Mouse (Mus musculus) intestine, embryonic 14.5 days (tissue): ENCODE data around the gene Nebl. TPM values are rescaled to one million over a fixed set of nuclear protein-coding genes. Genes with fewer than 3 reads are reported as not detected.

ENCODE experiments used
- ATAC-seq: fragments of 200-750 bp; cut with Nextera tagmentation; replicated peaks from 2 replicates; pipeline ENCODE4 v1.8.0; 2017; ENCODE audit warnings: low read depth, moderate number of reproducible peaks, moderate TSS enrichment, moderate library complexity; ENCODE audit not compliant: low FRiP score, low TSS enrichment
- DNase-seq: peaks from one replicate; pipeline ENCODE4 v3.0.0-alpha.2; 2018; ENCODE audit warnings: low spot score
- H3K27ac ChIP-seq: fragments of 300-500 bp; sonication (generic); 2 replicates; pipeline ENCODE4 v1.5.1; 2014; ENCODE audit warnings: low read depth, mild to moderate bottlenecking, control low read depth
- H3K27me3 ChIP-seq: fragments of 300-500 bp; sonication (generic); replicated peaks from 2 replicates; pipeline ENCODE4 v1.6.1; 2014; ENCODE audit warnings: low read length, control low read depth; ENCODE audit not compliant: control insufficient read depth, insufficient read depth
- H3K36me3 ChIP-seq: fragments of 300-500 bp; sonication (generic); 2 replicates; pipeline ENCODE4 v1.6.1; 2014; ENCODE audit warnings: low read length, control low read depth; ENCODE audit not compliant: control insufficient read depth, insufficient read depth
- H3K4me1 ChIP-seq: fragments of 300-500 bp; sonication (generic); replicated peaks from 2 replicates; pipeline ENCODE4 v1.6.1; 2014; ENCODE audit warnings: low read length, control low read depth, mixed read lengths; ENCODE audit not compliant: control insufficient read depth, insufficient read depth
- H3K4me2 ChIP-seq: fragments of 300-500 bp; sonication (generic); 2 replicates; pipeline ENCODE4 v1.6.1; 2014; ENCODE audit warnings: low read length
- H3K4me3 ChIP-seq: fragments of 300-500 bp; sonication (generic); 2 replicates; pipeline ENCODE4 v1.5.1; 2014; ENCODE audit warnings: low read depth, low read length, control low read depth, mixed read lengths
- H3K9ac ChIP-seq: fragments of 300-500 bp; sonication (generic); 2 replicates; pipeline ENCODE4 v1.6.1; 2014; ENCODE audit warnings: mild to moderate bottlenecking, low read length
- H3K9me3 ChIP-seq: fragments of 300-500 bp; sonication (generic); 2 replicates; pipeline ENCODE4 v1.6.1; 2016; ENCODE audit warnings: low read length, control low read depth; ENCODE audit not compliant: control insufficient read depth
- WGBS: fragments of 180-500 bp; shearing (Covaris S2); extraction: QIAGEN DNeasy Blood & Tissue Kit; methylation state at CpG from one replicate; pipeline ENCODE4 v1.1.7; 2014; 5-methylcytosine and 5-hydroxymethylcytosine counted together
- polyA plus RNA-seq: library from polyadenylated mRNA; unstranded; fragments of >200 nt; fragmentation: Nextera tagmentation; extraction: Ambion mirVana; gene quantifications from 2 replicates; pipeline ENCODE4 v1.2.1, GENCODE M21; 2014

The Nebl gene
- polyA plus RNA-seq, 1 experiment from 2014 or later, result 0.99 TPM

DNA sequence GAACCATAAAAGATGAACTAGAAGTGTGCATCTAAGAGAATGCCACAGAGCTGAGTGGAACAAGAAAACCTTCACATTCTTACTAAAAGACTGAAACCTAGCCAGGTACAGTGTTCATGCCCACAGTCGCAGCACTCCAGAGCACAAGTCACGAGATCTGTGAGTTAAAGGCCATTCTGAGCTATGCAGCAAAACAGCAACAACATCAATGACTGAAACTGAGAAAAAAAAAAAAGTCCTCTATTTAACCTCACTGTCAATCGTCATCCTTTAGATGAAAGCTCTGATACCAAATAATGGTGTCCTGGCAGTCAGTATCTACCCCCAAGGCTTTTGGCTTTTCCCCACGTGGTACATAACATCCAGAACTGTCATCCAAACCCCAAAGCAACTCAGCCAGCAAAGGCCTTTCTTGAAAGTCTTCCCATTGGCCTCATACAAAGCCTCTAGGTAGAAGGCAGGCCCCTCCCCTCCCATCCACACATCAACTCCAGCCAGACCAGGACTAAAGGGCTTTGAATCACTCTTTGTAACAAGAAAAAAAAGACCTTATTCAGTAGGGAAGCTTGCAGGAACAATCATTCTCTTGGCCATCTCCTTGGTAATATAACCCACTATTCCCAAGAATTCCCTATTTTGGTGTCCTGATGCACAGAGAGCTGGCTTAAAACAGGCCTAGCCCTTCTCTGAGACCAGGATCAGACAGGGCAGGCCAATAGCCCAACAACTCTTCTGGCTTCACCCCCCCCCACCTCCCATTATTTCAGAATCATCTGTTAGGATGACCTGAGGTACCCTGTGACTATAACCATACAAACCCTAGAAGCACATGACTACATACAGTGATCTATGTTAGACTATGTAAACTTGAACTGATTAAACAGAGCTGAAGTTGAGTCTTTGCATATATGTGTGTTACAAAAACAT is 32.8 kb downstream of the Nebl start:
- 71% methylated on average over 4 of the region's 4 CpGs for WGBS
- no peak for ATAC-seq
- no peak overlapping the region for H3K27ac ChIP-seq

DNA sequence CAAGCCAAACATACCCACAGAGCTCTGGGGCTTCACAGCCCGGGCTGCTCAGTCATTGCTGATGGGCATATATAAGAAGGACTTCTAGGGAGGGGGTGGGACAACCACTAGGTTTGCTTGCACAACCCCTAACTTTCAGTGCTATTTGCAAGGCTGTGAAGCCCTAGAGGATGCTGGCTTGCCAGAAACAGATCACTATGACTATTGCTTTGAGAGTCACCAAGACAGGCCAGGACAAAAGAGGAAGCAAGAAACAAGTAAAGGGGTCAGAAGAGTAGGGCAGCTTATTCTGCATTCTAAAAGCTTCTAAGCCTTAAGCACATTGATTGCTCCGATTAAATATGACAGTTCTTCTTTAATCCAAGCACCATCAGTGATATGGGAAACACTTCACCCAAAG is 38.3 kb downstream of the Nebl start:
- DNase-seq, result no peak
- H3K36me3 ChIP-seq, result no peaks in the 10 kb centered on the region
- no peaks in the 10 kb centered on the region for H3K4me1 ChIP-seq
- no peaks in the 10 kb centered on the region for H3K9me3 ChIP-seq
- H3K9ac ChIP-seq, result no peak overlapping the region
- H3K27me3 ChIP-seq, result no peaks in the 10 kb centered on the region
- no peak for ATAC-seq
- no peak overlapping the region for H3K4me3 ChIP-seq
- WGBS, result 80% methylated on average over 2 of the region's 2 CpGs
- no peak overlapping the region for H3K4me2 ChIP-seq
- H3K27ac ChIP-seq, result no peak overlapping the region

More for the DNA sequence above, 32.8 kb downstream of the Nebl start:
- no peaks in the 10 kb centered on the region for H3K27me3 ChIP-seq
- H3K4me2 ChIP-seq, result no peak overlapping the region
- no peaks in the 10 kb centered on the region for H3K4me1 ChIP-seq
- H3K9ac ChIP-seq, result no peak overlapping the region
- no peak for DNase-seq
- H3K36me3 ChIP-seq, result no peaks in the 10 kb centered on the region
- no peak overlapping the region for H3K4me3 ChIP-seq
- no peaks in the 10 kb centered on the region for H3K9me3 ChIP-seq

DNA sequence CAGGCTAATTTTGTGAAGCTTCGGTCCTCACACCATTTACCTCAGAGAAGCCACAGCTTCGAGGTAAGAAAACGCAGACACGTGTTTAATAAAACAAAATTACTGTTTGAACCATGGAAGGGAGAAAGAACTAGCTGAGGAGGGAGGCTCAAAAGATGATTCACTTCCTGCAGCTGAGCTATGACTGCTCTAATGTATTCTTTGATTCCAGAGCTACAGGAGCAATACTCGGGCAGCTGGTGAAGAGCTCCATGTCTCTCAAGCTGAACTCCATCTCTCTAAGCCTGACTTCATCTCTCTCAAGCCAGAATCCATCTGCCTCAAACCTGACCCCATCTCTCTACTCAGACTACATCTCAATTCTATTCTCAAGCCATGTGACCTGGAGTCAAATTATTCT is 41.0 kb downstream of the Nebl start:
- Histone ChIP-seq H3K4me2 (no peak overlapping the region), H3K9me3 (no peaks in the 10 kb centered on the region), H3K36me3 (no peaks in the 10 kb centered on the region), H3K9ac (no peak overlapping the region), H3K27ac (no peak overlapping the region), H3K27me3 (no peaks in the 10 kb centered on the region), H3K4me3 (no peak overlapping the region), H3K4me1 (no peaks in the 10 kb centered on the region)
- DNase-seq, result no peak
- 73% methylated on average over 5 of the region's 5 CpGs for WGBS
- no peak for ATAC-seq

DNA sequence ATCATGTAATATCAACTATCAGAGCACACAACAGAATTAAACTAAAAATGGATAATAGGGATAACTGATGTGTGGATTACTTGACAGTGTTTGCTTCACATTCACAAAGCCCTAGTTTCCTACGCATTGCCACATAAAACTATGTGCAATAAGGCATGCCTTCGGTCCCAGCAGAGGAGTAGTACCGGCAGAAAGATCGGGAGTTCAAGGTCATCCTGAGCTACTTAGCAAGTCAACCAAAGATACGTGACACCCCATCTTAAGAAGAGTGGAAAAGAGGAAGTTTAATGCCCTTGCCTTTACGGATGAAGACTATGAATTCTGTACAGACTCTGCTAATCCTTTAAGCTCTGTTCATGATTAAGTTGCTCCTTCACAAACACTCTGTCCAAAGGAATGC is 44.1 kb downstream of the Nebl start:
- H3K9ac ChIP-seq, result no peak overlapping the region
- no peaks in the 10 kb centered on the region for H3K9me3 ChIP-seq
- no peak for ATAC-seq
- no peak overlapping the region for H3K4me3 ChIP-seq
- no peak for DNase-seq
- H3K4me1 ChIP-seq, result no peaks in the 10 kb centered on the region
- no peaks in the 10 kb centered on the region for H3K27me3 ChIP-seq
- H3K36me3 ChIP-seq, result no peaks in the 10 kb centered on the region
- 86% methylated on average over 6 of the region's 6 CpGs for WGBS
- no peak overlapping the region for H3K4me2 ChIP-seq
- H3K27ac ChIP-seq, result no peak overlapping the region

DNA sequence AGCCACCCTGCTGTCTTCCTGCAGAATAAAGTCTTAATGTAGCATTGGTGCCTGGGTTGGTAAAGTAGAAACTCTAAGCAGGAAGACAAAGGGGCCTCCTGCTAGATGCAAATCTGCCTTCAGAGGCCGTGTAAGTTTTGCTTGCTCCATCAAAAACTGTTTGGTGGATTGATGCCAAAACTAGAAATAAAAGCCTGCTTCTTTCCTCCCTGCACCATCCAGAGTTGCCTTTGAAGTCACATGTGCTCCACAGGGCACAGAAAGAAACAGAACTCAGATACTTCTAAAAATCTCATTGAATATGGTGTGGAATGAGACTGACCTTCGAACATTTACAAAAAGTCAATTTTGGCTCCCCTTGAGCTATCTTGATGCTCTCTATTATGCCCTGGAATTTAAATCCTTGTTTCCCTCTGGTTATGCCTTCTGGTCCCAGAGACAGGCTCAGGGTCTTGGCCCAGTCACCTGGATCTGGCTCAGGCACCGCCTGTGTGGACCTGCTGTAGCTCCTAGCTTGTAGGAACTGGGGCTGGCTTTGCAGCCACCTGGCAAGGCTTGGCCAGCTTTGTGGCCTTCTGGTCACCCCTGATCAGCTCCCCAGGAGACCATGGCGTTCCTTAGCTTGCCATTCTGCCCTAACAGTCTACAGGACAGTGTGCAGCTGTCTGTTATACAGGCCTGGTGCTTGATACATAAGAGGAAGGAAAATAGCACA is 47.8 kb downstream of the Nebl start:
- H3K9me3 ChIP-seq, result no peaks in the 10 kb centered on the region
- no peak overlapping the region for H3K9ac ChIP-seq
- DNase-seq (no peak), ATAC-seq (no peak)
- H3K36me3 ChIP-seq, result no peaks in the 10 kb centered on the region
- H3K27me3 ChIP-seq, result no peaks in the 10 kb centered on the region
- H3K27ac ChIP-seq, result no peak overlapping the region
- 66% methylated on average over 4 of the region's 4 CpGs for WGBS
- no peak overlapping the region for H3K4me2 ChIP-seq
- no peak overlapping the region for H3K4me3 ChIP-seq
- H3K4me1 ChIP-seq, result no peaks in the 10 kb centered on the region

DNA sequence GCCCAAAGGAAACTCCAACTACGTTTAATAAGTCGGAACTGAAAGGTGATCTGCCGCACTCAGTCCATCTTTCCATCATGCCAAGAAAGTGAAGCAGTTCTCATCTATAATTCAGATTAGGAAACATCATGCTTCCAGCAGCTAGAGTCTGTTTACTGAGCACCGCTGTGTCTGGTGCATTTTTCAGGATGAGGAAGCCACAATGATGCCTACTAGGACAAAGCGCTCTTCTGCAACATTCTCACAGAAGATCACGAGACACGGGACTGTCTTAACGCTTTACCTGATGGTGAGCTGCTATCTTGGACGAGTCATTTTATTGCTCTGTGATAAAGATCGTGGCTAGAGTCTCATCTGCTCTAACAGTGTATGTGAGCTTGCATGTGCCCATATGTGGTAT is 59.1 kb downstream of the Nebl start:
- no peak for DNase-seq
- no peaks in the 10 kb centered on the region for H3K4me1 ChIP-seq
- H3K4me2 ChIP-seq, result no peak overlapping the region
- no peak for ATAC-seq
- no peaks in the 10 kb centered on the region for H3K36me3 ChIP-seq
- H3K9me3 ChIP-seq, result no peaks in the 10 kb centered on the region
- no peak overlapping the region for H3K4me3 ChIP-seq
- no peak overlapping the region for H3K27ac ChIP-seq
- H3K27me3 ChIP-seq, result no peaks in the 10 kb centered on the region
- WGBS, result 85% methylated on average over 10 of the region's 10 CpGs
- H3K9ac ChIP-seq, result no peak overlapping the region

DNA sequence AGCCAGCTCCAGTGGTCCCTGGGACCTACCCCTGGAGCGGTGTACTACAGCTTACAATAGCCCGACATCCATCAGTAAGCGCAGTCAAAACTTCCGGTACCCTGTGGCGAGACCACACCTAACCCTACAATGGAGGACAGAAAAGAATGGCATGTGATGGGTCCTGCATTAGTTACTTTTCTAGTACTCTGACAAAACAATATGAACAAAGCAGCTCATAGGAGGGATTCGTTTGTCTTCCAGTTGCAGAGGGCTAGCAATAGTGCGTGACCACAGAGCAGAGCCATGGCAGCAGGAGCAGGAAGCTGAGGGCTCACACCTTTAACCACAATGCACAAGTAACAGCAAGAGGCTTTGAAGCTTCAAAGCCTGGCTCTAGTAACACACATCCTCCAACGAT is 59.7 kb downstream of the Nebl start:
- Histone ChIP-seq H3K4me3 (no peak overlapping the region), H3K9me3 (no peaks in the 10 kb centered on the region), H3K4me2 (no peak overlapping the region), H3K36me3 (no peaks in the 10 kb centered on the region), H3K9ac (no peak overlapping the region), H3K4me1 (no peaks in the 10 kb centered on the region), H3K27me3 (no peaks in the 10 kb centered on the region), H3K27ac (no peak overlapping the region)
- ATAC-seq (no peak), DNase-seq (no peak)
- 81% methylated on average over 8 of the region's 8 CpGs for WGBS

DNA sequence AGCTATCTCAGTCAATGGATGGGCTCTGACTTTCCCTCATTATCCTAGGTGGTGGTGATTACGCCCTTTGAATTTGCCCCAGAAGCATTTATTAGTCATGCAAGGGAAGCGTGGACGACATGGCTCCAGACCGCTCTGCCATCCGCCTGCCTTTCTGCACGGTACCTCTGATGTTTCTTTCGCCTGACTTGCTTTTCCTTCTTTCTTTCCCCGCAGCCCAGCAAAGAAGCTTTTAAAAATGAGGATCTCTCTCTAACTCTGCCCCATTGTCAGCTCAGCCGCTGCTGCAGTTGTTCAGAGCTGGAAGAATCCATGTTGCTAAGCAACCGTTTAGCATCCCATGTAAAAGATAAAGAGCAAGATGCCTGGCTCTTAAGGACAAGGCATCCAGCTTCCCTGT is 61.3 kb downstream of the Nebl start:
- no peaks in the 10 kb centered on the region for H3K9me3 ChIP-seq
- H3K27me3 ChIP-seq, result no peaks in the 10 kb centered on the region
- DNase-seq (no peak), ATAC-seq (no peak)
- 58% methylated on average over 10 of the region's 10 CpGs for WGBS
- H3K9ac ChIP-seq, result no peak overlapping the region
- no peaks in the 10 kb centered on the region for H3K36me3 ChIP-seq
- no peak overlapping the region for H3K4me2 ChIP-seq
- no peak overlapping the region for H3K4me3 ChIP-seq
- no peaks in the 10 kb centered on the region for H3K4me1 ChIP-seq
- H3K27ac ChIP-seq, result no peak overlapping the region
